Mouse (Mus musculus) kidney, adult 2 months (tissue): ENCODE measurements around the gene Rreb1. TPM values are rescaled to one million over a fixed set of nuclear protein-coding genes. Genes with fewer than 3 reads are reported as not detected.
A peak's percentile ranks its signal among the peaks of the same experiment; 100 is the strongest.

ENCODE experiments used
- DNase-seq: peaks from one replicate; pipeline ENCODE4 v3.0.0; 2021
- H3K27ac ChIP-seq: fragments of 200-500 bp; 2 replicates; pipeline ENCODE4 v1.5.1; 2012; ENCODE audit warnings: low read depth, low read length, control low read depth, inconsistent platforms; ENCODE audit not compliant: insufficient read depth
- H3K27me3 ChIP-seq: fragments of 200-500 bp; replicated peaks from 2 replicates; pipeline ENCODE4 v1.6.1; 2012; ENCODE audit warnings: mild to moderate bottlenecking, moderate library complexity, low read length, inconsistent platforms; ENCODE audit not compliant: control insufficient read depth, insufficient read depth
- H3K36me3 ChIP-seq: fragments of 200-500 bp; 2 replicates; pipeline ENCODE4 v1.6.1; 2012; ENCODE audit warnings: mild to moderate bottlenecking, moderate library complexity, low read length, inconsistent platforms; ENCODE audit not compliant: control insufficient read depth, insufficient read depth
- H3K4me1 ChIP-seq: fragments of 200-500 bp; 2 replicates; pipeline ENCODE4 v1.6.1; 2011; ENCODE audit warnings: low read length; ENCODE audit not compliant: control insufficient read depth, insufficient read depth
- H3K4me3 ChIP-seq: fragments of 200-500 bp; 2 replicates; pipeline ENCODE4 v1.5.1; 2011; ENCODE audit warnings: mild to moderate bottlenecking, low read depth, low read length, control low read depth; ENCODE audit not compliant: insufficient read depth
- CTCF ChIP-seq: fragments of 200-500 bp; conservative IDR thresholded peaks from 2 replicates; pipeline ENCODE4 v1.5.1; 2011; ENCODE audit warnings: low read depth, mild to moderate bottlenecking, control low read depth, low read length, moderate library complexity, mixed read lengths; ENCODE audit not compliant: insufficient read depth, insufficient read length
- POLR2A ChIP-seq: fragments of 200-500 bp; IDR thresholded peaks from one replicate; pipeline ENCODE4 v1.6.1; 2011; ENCODE audit warnings: low read depth, low read length, control low read depth
- WGBS: fragments of 180-500 bp; shearing (Covaris S2); methylation state at CpG from one replicate; pipeline ENCODE4 v1.1.7; 2018; 5-methylcytosine and 5-hydroxymethylcytosine counted together
- polyA plus RNA-seq: library from polyadenylated mRNA; depleted of rRNA; stranded (reverse); fragments of >200 nt; gene quantifications from 2 replicates; pipeline ENCODE4 v1.2.3, GENCODE M21; 2012

Gene Rreb1
- polyA plus RNA-seq, 1 experiment: 16.7 TPM

DNA sequence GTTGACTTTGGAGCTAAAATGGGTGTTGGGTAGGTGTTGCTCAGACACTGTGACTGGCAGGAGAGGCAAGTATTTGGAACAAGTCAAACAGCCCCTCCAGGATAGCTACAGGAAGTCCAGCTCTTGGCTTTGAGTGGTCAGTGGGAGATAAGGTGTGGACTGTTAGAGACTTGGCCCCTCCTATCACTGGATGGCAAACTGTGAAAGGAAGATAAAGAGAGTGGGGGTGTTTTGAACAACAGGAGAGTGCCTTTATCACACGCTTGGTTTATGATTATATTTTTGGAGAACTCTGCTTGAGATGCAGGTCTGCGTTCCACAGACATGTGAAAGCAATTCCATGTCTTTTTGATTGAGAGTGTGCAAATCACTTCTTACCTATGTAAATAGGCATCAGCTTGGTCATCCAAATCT, 100.7 kb downstream of the Rreb1 start:
- peaks cover 67% of the 10 kb centered on the region for H3K4me1 ChIP-seq
- no peak overlapping the region for H3K4me3 ChIP-seq
- WGBS: 81% methylated on average over 2 of the region's 2 CpGs
- no peaks in the 10 kb centered on the region for H3K36me3 ChIP-seq
- H3K27ac ChIP-seq: peak overlapping the region; percentile 5
- no peaks in the 10 kb centered on the region for H3K27me3 ChIP-seq
- DNase-seq: no peak
- TF ChIP-seq POLR2A (no peak), CTCF (no peak)

- Histone ChIP-seq H3K4me1 (peaks cover 63% of the 10 kb centered on the region), H3K27ac (peak overlapping the region; percentile 36; the same call in 1 of the 2 replicates), H3K36me3 (no peaks in the 10 kb centered on the region), H3K4me3 (no peak overlapping the region), H3K27me3 (no peaks in the 10 kb centered on the region)
- TF ChIP-seq POLR2A: no peak
- TF ChIP-seq CTCF: no peak
- 39% methylated on average over 5 of the region's 5 CpGs for WGBS
- DNase-seq: peak; percentile 46
Observed at GRCm38 (mm10) chr13:37879556-37879955, 101.4 kb downstream of the Rreb1 start.

DNA sequence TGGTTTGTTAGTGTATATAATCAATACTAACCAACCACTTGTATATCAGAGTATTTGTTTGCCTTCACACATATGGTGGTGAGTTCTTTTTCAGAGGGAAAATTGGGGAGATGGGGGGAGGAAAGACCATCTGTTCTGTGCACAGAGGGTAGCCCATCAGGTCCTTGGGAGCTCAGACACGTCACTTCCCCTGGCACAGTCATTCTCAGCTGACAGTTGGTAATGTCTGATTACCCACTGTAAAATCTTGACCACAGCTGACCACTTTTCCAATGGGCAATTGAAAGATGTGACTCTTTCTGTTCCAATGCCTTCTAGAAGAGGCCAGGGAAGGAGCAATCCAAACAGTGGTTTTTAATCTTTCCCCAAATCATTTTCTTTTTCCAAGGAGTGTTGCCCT, 101.8 kb downstream of the Rreb1 start:
- H3K27me3 ChIP-seq: no peaks in the 10 kb centered on the region
- DNase-seq: no peak
- 30% methylated on average over 1 of the region's 1 CpGs for WGBS
- H3K4me3 ChIP-seq: no peak overlapping the region
- peaks cover 63% of the 10 kb centered on the region for H3K4me1 ChIP-seq
- peak overlapping the region; percentile 71 for H3K27ac ChIP-seq
- H3K36me3 ChIP-seq: no peaks in the 10 kb centered on the region
- TF ChIP-seq CTCF (no peak), POLR2A (no peak)

DNA sequence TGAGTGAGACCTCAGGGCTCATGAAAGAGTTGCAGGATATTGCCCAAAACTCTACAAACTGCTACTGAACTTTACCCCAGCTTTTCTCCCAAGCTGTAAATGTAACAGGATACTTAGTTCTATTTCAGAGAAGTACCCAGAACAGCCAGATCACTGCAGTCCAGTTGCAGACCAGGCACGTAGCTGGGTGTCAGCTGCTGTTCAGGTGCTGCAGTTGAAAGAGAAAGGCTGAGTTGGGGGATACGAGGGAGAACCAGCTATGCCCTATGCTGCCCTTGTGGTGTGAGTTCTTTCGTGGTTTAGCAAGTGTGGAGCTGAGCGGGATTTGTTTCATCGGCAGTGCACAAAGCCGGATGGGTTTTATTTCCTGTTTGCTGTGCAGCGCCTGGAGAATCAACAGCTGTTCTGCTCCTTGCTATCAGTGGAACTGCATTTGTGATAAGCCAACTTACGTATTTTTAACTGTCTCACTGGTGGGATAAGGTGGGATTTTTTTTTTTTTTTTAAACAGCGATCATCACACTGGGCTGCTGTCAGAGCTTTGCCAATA, 102.5 kb downstream of the Rreb1 start:
- Histone ChIP-seq H3K4me1 (peaks cover 61% of the 10 kb centered on the region), H3K27me3 (no peaks in the 10 kb centered on the region), H3K36me3 (no peaks in the 10 kb centered on the region), H3K27ac (peak overlapping the region; percentile 71), H3K4me3 (no peak overlapping the region)
- TF ChIP-seq POLR2A: no peak
- TF ChIP-seq CTCF: 0 out of 2 replicates have a peak, but pooled peaks have one; percentile 2
- DNase-seq: peak; percentile 41
- WGBS: 33% methylated on average over 9 of the region's 9 CpGs

- TF ChIP-seq POLR2A: no peak
- TF ChIP-seq CTCF: no peak
- peaks cover 49% of the 10 kb centered on the region for H3K4me1 ChIP-seq
- H3K27ac ChIP-seq: no peak overlapping the region
- no peaks in the 10 kb centered on the region for H3K27me3 ChIP-seq
- DNase-seq: peak; percentile 43
- no peak overlapping the region for H3K4me3 ChIP-seq
- no peaks in the 10 kb centered on the region for H3K36me3 ChIP-seq
- 58% methylated on average over 8 of the region's 8 CpGs for WGBS
Observed at GRCm38 (mm10) chr13:37882521-37882920, 104.3 kb downstream of the Rreb1 start.

- Histone ChIP-seq H3K4me1 (peaks cover 45% of the 10 kb centered on the region), H3K36me3 (no peaks in the 10 kb centered on the region), H3K27me3 (no peaks in the 10 kb centered on the region), H3K27ac (no peak overlapping the region), H3K4me3 (no peak overlapping the region)
- TF ChIP-seq CTCF (no peak), POLR2A (no peak)
- WGBS: 76% methylated on average over 5 of the region's 5 CpGs
- DNase-seq: peak; percentile 41
Observed at GRCm38 (mm10) chr13:37883008-37883407, 104.8 kb downstream of the Rreb1 start.

- Histone ChIP-seq H3K27ac (no peak overlapping the region), H3K36me3 (no peaks in the 10 kb centered on the region), H3K27me3 (no peaks in the 10 kb centered on the region), H3K4me1 (peaks cover 25% of the 10 kb centered on the region), H3K4me3 (no peak overlapping the region)
- 83% methylated on average over 2 of the region's 2 CpGs for WGBS
- TF ChIP-seq POLR2A (no peak), CTCF (no peak)
- DNase-seq: no peak
Observed at GRCm38 (mm10) chr13:37885392-37885791, 107.2 kb downstream of the Rreb1 start.
